Mouse (Mus musculus) liver, adult 2 months (tissue): ENCODE measurements around the gene Palm3. TPM values are rescaled to one million over a fixed set of nuclear protein-coding genes. Genes with fewer than 3 reads are reported as not detected.

Source experiments
- DNase-seq: peaks from one replicate; pipeline ENCODE4 v3.0.0-alpha.2; 2011; ENCODE audit warnings: low read depth, low spot score; ENCODE audit errors: extremely low read depth
- H3K27ac ChIP-seq: fragments of 200-500 bp; replicated peaks from 2 replicates; pipeline ENCODE4 v1.5.1; 2012; ENCODE audit warnings: low read depth, mild to moderate bottlenecking, control low read depth, inconsistent platforms, low read length; ENCODE audit not compliant: insufficient read depth
- H3K27me3 ChIP-seq: fragments of 200-500 bp; 2 replicates; pipeline ENCODE4 v1.6.1; 2012; ENCODE audit warnings: mild to moderate bottlenecking, moderate library complexity, low read length, inconsistent platforms; ENCODE audit not compliant: control insufficient read depth, insufficient read depth
- H3K36me3 ChIP-seq: fragments of 200-500 bp; 2 replicates; pipeline ENCODE4 v1.6.1; 2012; ENCODE audit warnings: low read length, inconsistent platforms; ENCODE audit not compliant: control insufficient read depth, insufficient read depth
- H3K4me1 ChIP-seq: fragments of 200-500 bp; 2 replicates; pipeline ENCODE4 v1.6.1; 2011; ENCODE audit warnings: low read length; ENCODE audit not compliant: control insufficient read depth, insufficient read depth
- H3K4me3 ChIP-seq: fragments of 200-500 bp; 2 replicates; pipeline ENCODE4 v1.5.1; 2011; ENCODE audit warnings: low read depth, mild to moderate bottlenecking, control low read depth, low read length, moderate library complexity; ENCODE audit not compliant: insufficient read depth
- H3K79me2 ChIP-seq: fragments of 200-500 bp; 2 replicates; pipeline ENCODE4 v1.6.1; 2012; ENCODE audit warnings: inconsistent platforms, mild to moderate bottlenecking, low read length, moderate library complexity; ENCODE audit not compliant: control insufficient read depth, insufficient read depth
- H3K9ac ChIP-seq: fragments of 200-500 bp; 2 replicates; pipeline ENCODE4 v1.6.1; 2012; ENCODE audit warnings: low read depth, mild to moderate bottlenecking, control low read depth, inconsistent platforms, low read length
- CTCF ChIP-seq: fragments of 200-500 bp; IDR thresholded peaks from 2 replicates; pipeline ENCODE4 v1.5.1; 2011; ENCODE audit warnings: low read depth, low read length, control low read depth
- POLR2A ChIP-seq: fragments of 200-500 bp; IDR thresholded peaks from 2 replicates; pipeline ENCODE4 v1.6.1; 2011; ENCODE audit warnings: low read length, control low read depth; ENCODE audit not compliant: insufficient read depth; ENCODE audit errors: extremely low read depth
- WGBS: fragments of 180-500 bp; shearing (Covaris S2); methylation state at CpG from one replicate; pipeline ENCODE4 v1.1.7; 2018; 5-methylcytosine and 5-hydroxymethylcytosine counted together
- polyA plus RNA-seq: library from polyadenylated mRNA; depleted of rRNA; stranded (reverse); fragments of >200 nt; gene quantifications from 2 replicates; pipeline ENCODE4 v1.2.3, GENCODE M21; 2012
- total RNA-seq: library from RNA; depleted of rRNA; stranded (reverse); fragments of >200 nt; gene quantifications from 2 replicates; pipeline ENCODE4 v1.2.3, GENCODE M21; 2014

Palm3 gene
- total and polyA plus RNA-seq, 2 experiments, result not detected

DNA sequence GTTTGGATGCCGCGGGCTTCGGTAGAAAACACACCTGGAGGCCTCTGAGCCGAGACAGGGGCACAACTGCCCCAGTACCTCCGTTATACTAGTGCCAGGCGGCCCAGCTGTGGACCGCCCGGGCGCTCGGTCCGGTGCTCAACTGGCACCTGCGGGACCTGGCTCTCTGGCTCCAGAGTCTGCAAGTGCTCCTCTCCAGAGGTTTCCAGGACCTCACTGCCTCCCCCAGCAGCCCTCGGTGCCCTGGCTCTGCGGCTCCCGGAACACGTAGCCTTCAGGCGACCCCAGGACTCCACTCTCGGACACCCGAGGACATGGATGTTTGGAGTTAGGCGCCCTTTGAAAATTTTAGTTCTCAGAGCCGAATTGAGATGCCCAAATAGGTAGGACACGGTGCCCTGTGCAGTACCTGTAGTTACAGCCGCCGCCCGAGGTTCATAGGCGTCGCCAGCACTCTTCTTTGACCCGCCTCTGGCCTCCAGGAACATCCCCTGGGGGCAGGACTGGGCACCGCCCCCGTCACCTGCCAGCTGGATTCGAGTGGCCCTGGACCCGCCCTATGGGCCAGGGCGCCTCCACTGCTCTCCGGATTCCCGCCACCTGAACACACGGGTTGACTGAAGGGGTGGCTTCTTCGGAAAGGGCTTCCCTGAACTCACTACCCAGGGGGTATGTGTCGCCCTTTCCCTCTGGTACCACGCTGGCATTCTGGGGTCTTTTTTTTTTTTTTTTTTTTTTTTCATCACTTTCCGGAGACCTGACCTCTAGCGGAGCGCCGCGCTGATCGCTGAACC is 9.4 kb upstream of the Palm3 start, which contains the start of gene 2210011C24Rik:
TSS of gene 2210011C24Rik (minus strand) at position 467 of the 794 bp plus-strand sequence.
- peak within 1 kb of the TSS; percentile 14 for H3K27ac ChIP-seq
- H3K9ac ChIP-seq, result peak within 1 kb of the TSS; percentile 53
- H3K79me2 ChIP-seq, result no peaks in the 10 kb centered on the region
- peaks cover 5% of the 10 kb centered on the region; the same call in 1 of the 2 replicates for H3K4me1 ChIP-seq
- TF ChIP-seq POLR2A (no peak), CTCF (no peak)
- DNase-seq, result peak; percentile 51
- peak within 1 kb of the TSS; percentile 49; the same call in 1 of the 2 replicates for H3K4me3 ChIP-seq
- no peaks in the 10 kb centered on the region for H3K27me3 ChIP-seq
- H3K36me3 ChIP-seq, result no peaks in the 10 kb centered on the region
- WGBS, result 2% methylated on average over 45 of the region's 45 CpGs

DNA sequence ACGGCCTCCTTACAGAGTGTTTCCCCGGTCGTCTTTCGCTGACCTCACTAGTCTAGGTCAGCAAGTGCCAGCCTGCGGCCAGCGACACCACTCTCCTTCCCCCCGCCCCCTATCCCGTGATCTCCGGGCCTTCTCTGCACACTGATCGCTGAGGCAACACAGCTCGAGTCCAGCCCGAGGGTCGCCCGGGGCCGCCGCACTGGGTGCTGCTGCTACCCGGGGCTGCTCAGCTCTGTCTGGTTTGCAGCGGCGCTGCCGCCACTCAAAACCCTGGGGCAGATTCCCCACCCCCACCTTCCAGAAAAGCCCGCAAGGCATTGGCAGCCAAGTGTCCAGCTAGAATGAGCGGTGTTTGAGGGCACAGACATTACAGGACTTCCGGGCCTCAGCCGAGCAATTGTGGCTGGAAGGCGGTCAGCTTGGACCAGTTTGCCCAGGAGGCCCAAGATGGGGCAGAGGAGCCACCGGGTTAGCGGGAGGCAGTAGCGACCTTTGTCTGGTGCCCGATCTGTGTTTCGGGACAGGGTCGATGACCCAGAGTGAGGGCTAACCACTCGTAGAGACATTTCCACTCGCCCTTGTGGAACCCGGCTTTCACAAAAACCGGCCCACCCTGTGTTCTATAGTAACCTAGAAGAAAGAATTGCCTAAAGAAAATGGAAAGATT is 8.6 kb upstream of the Palm3 start:
- TF ChIP-seq CTCF (no peak), POLR2A (0 out of 2 replicates have a peak, but pooled peaks have one; percentile 14)
- Histone ChIP-seq H3K4me1 (peaks cover 5% of the 10 kb centered on the region; the same call in 1 of the 2 replicates), H3K4me3 (peak overlapping the region; percentile 48; the same call in 1 of the 2 replicates), H3K79me2 (no peaks in the 10 kb centered on the region), H3K27ac (peak overlapping the region; percentile 14), H3K9ac (peak overlapping the region; percentile 53), H3K36me3 (no peaks in the 10 kb centered on the region), H3K27me3 (no peaks in the 10 kb centered on the region)
- peak; percentile 44 for DNase-seq
- 10% methylated on average over 35 of the region's 35 CpGs for WGBS

DNA sequence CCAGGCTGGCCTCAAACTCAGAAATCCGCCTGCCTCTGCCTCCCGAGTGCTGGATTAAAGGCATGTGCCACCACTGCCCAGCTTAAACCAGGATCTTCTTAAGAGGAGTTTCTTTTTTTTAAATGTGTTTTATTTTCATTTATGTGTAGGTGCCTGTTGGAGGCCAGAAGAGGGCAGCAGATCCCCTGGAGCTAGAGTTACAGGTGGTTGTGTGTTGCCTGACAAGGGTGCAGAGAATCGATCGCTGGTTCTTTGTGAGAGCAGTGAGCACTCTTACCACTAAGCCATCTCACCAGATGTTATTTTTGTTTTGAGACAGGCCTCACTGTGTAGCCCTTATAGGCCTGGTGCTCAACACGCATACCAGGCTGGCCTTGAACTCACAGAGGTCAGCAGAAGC is 5.4 kb upstream of the Palm3 start:
- no peaks in the 10 kb centered on the region for H3K79me2 ChIP-seq
- 98% methylated on average over 5 of the region's 5 CpGs for WGBS

DNA sequence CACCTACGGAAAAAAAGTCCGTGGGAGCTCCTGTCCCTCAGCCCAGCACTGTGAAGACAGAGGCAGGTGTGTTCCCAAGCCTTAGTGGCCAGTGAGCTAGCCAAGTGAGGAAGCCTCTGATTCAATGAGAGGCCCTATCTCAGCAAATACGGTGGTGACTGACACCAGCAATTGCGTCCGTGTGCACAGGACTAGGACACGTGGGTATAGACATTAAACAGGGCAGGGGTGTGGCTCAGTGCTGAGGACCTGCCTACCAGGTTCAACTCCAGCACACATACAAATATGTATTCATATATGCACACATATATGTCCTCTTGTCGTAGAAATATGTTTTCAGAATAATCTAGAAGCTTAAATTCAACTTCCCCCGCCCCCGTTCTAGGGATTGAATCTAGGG is 1.5 kb upstream of the Palm3 start:
- H3K27ac ChIP-seq, result no peak overlapping the region
- TF ChIP-seq POLR2A (no peak), CTCF (no peak)
- no peaks in the 10 kb centered on the region for H3K4me1 ChIP-seq
- H3K9ac ChIP-seq, result no peak overlapping the region
- H3K27me3 ChIP-seq, result no peaks in the 10 kb centered on the region; the same call in 1 of the 2 replicates
- DNase-seq, result no peak
- no peaks in the 10 kb centered on the region for H3K36me3 ChIP-seq
- H3K79me2 ChIP-seq, result no peaks in the 10 kb centered on the region
- no peak overlapping the region for H3K4me3 ChIP-seq
- WGBS, result 77% methylated on average over 9 of the region's 9 CpGs

More for the DNA sequence above, 5.4 kb upstream of the Palm3 start:
- Histone ChIP-seq H3K27me3 (no peaks in the 10 kb centered on the region), H3K4me1 (peaks cover 5% of the 10 kb centered on the region; the same call in 1 of the 2 replicates), H3K4me3 (no peak overlapping the region), H3K36me3 (no peaks in the 10 kb centered on the region), H3K27ac (no peak overlapping the region), H3K9ac (no peak overlapping the region)
- DNase-seq, result no peak
- no peak for TF ChIP-seq POLR2A
- no peak for TF ChIP-seq CTCF

DNA sequence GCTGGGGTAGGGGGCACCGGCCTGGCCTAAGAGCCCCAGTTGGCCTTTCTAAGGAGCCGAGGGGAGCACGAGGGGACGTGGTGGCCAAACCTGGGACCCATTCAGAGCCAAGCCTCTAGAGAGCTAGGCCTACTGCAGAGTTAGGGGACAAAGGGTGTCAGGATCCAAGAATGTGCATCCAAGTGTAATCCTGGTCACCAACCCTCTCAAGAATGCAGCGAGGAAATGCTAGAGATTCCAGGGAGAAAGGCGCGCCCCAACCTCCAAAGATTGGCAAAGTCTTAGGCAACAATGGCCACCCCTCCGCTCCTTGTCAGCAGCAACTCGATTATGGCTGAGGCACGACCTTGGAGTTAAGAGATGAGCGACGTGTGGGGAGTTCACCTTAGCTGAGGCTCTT is 298 bp downstream of the Palm3 start:
- Histone ChIP-seq H3K36me3 (no peaks in the 10 kb centered on the region), H3K27me3 (peaks cover 4% of the 10 kb centered on the region), H3K27ac (no peak overlapping the region), H3K79me2 (no peaks in the 10 kb centered on the region), H3K9ac (no peak overlapping the region), H3K4me1 (no peaks in the 10 kb centered on the region), H3K4me3 (no peak overlapping the region)
- WGBS, result 45% methylated on average over 12 of the region's 12 CpGs
- no peak for DNase-seq
- no peak for TF ChIP-seq POLR2A

DNA sequence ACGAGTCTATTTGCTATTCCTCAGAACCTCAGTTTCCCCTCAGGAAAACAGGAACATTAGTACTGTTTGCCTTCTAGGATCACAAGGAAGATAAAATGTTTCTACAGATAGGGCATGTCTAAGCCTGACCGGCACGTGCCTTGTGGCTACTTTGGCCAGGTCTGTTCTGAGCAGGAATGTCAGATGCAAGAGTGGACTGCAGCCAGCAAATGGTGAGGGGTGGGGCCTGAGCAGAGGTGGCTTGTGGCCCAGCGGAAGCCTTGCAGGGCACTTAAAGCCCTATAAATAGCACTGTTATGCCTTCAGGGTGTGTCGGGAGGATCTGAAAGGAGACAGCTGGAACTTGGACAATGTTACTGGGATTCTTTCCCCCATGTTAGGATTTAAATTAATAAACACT is 1.8 kb downstream of the Palm3 start:
- no peak overlapping the region for H3K4me3 ChIP-seq
- no peak for DNase-seq

More for the DNA sequence above, 1.8 kb downstream of the Palm3 start:
- Histone ChIP-seq H3K79me2 (no peaks in the 10 kb centered on the region), H3K4me1 (no peaks in the 10 kb centered on the region), H3K9ac (no peak overlapping the region), H3K36me3 (no peaks in the 10 kb centered on the region), H3K27ac (no peak overlapping the region), H3K27me3 (peaks cover 4% of the 10 kb centered on the region)
- TF ChIP-seq POLR2A (no peak), CTCF (no peak)
- 28% methylated on average over 5 of the region's 5 CpGs for WGBS
